ENCODE assay signal across 20 mouse cellular contexts in the genomic region with DNA sequence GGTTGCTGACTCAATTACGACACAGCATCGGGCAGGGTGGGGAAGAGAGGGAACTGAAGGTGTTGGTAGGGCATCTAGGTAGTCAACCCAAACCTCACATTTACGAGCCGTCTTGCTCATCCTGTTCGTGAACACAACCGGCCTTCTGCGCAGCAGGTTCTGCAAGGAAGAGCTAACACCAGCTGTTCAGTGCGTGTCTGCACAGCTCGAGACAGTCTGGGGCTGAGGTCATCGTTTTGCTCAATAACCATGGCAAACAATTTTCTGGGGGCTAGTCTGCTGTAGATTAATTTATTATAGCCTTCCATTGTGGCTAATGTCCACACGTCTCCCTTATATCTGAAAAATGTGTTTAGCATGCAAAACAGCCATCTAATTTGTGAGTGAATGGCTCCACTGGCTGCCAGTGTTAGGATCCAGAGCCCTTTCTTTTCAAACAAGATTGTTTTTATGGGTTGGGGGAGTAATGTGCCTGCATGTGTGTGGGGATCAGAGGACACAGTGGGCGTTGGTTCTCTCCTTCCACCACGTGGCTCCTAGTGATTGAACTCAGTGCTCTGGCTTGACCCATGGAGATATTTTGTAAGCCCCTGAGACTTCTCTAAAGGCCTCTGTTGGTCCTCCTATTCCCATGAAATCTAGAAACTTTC. TPM values are rescaled to one million over a fixed set of nuclear protein-coding genes. Genes with fewer than 3 reads are reported as not detected.
DNase-seq lines count a peak whose midpoint lies in the region; ATAC-seq lines count a peak whose summit lies in the region.
"Had no signal": no experiment of that assay in that cellular context is flagged by ENCODE, and none has a peak within 500 bp of the region (broad histone marks: within the 10 kb centered on the region; RNA-seq: fewer than 3 reads in every experiment).

No protein-coding gene starts in this region.

- DNase-seq in forebrain, embryonic 10.5 days (ENCODE audit: extremely low spot score, low spot score): no peak
- peak; percentile 39 for DNase-seq in hindbrain, embryonic 11.5 days (ENCODE audit: low spot score)
- DNase-seq in heart, embryonic 10.5 days (ENCODE audit: low spot score): no peak
- DNase-seq: adrenal gland, postnatal 10 days; cerebellum, adult 2 months; gastrocnemius, postnatal 36 days; layer of hippocampus, postnatal 36 days; lung, adult 2 months; lung, postnatal 4 days; spleen, adult 18-20 months had no signal

- H3K27me3 ChIP-seq in forebrain, embryonic 12.5 days: no peaks in the 10 kb centered on the region
- H3K27me3 ChIP-seq in forebrain, embryonic 10.5 days (ENCODE audit: poor library complexity, severe bottlenecking): no peaks in the 10 kb centered on the region
- H3K27me3 ChIP-seq in hindbrain, embryonic 11.5 days (ENCODE audit: control insufficient read depth, insufficient read depth, low read length): no peaks in the 10 kb centered on the region; the same call in 1 of the 2 replicates
- H3K27me3 ChIP-seq in midbrain, embryonic 12.5 days: no peaks in the 10 kb centered on the region
- H3K27me3 ChIP-seq in neural tube, embryonic 12.5 days (replicated peaks): no peaks in the 10 kb centered on the region; the same call in 1 of the 2 replicates
- H3K27me3 ChIP-seq in heart, embryonic 10.5 days (ENCODE audit: insufficient read depth, poor library complexity, severe bottlenecking): no peaks in the 10 kb centered on the region
- no peaks in the 10 kb centered on the region for H3K27me3 ChIP-seq in intestine, embryonic 15.5 days (replicated peaks)
- H3K27me3 ChIP-seq: heart, embryonic 12.5 days; stomach, embryonic 15.5 days had no signal

- no peak overlapping the region for H3K4me3 ChIP-seq in forebrain, embryonic 12.5 days (replicated peaks)
- H3K4me3 ChIP-seq in forebrain, embryonic 10.5 days: no peak overlapping the region
- no peak overlapping the region for H3K4me3 ChIP-seq in hindbrain, embryonic 11.5 days (ENCODE audit: low read depth, low read length)
- no peak overlapping the region for H3K4me3 ChIP-seq in midbrain, embryonic 12.5 days
- no peak overlapping the region for H3K4me3 ChIP-seq in neural tube, embryonic 12.5 days
- no peak overlapping the region for H3K4me3 ChIP-seq in heart, embryonic 10.5 days
- H3K4me3 ChIP-seq in intestine, embryonic 15.5 days (replicated peaks): no peak overlapping the region
- H3K4me3 ChIP-seq: heart, embryonic 12.5 days; stomach, embryonic 15.5 days had no signal

- no peaks in the 10 kb centered on the region for H3K36me3 ChIP-seq in forebrain, embryonic 12.5 days (replicated peaks)
- no peaks in the 10 kb centered on the region for H3K36me3 ChIP-seq in forebrain, embryonic 10.5 days (replicated peaks)
- no peaks in the 10 kb centered on the region for H3K36me3 ChIP-seq in hindbrain, embryonic 11.5 days (ENCODE audit: control insufficient read depth, insufficient read depth, low read length)
- H3K36me3 ChIP-seq in midbrain, embryonic 12.5 days: no peaks in the 10 kb centered on the region
- H3K36me3 ChIP-seq in neural tube, embryonic 12.5 days: no peaks in the 10 kb centered on the region
- H3K36me3 ChIP-seq in heart, embryonic 10.5 days: no peaks in the 10 kb centered on the region
- no peaks in the 10 kb centered on the region for H3K36me3 ChIP-seq in intestine, embryonic 15.5 days
- H3K36me3 ChIP-seq: heart, embryonic 12.5 days; stomach, embryonic 15.5 days had no signal

- WGBS in forebrain, embryonic 12.5 days: 62% methylated on average over 13 of the region's 13 CpGs
- WGBS in forebrain, embryonic 10.5 days: 85% methylated on average over 13 of the region's 13 CpGs
- WGBS in hindbrain, embryonic 11.5 days: 50% methylated on average over 13 of the region's 13 CpGs
- WGBS in midbrain, embryonic 12.5 days: 63% methylated on average over 13 of the region's 13 CpGs
- 36% methylated on average over 13 of the region's 13 CpGs for WGBS in neural tube, embryonic 12.5 days
- WGBS in heart, embryonic 10.5 days: 85% methylated on average over 13 of the region's 13 CpGs
- 60% methylated on average over 13 of the region's 13 CpGs for WGBS in intestine, embryonic 15.5 days

- peaks cover 9% of the 10 kb centered on the region for H3K4me1 ChIP-seq in forebrain, embryonic 12.5 days
- H3K4me1 ChIP-seq in forebrain, embryonic 10.5 days: peaks cover 8% of the 10 kb centered on the region; the same call in 1 of the 2 replicates
- no peaks in the 10 kb centered on the region for H3K4me1 ChIP-seq in hindbrain, embryonic 11.5 days (replicated peaks; ENCODE audit: control insufficient read depth, insufficient read depth, low read length)
- H3K4me1 ChIP-seq in midbrain, embryonic 12.5 days: peaks cover 11% of the 10 kb centered on the region; the same call in 1 of the 2 replicates
- H3K4me1 ChIP-seq in neural tube, embryonic 12.5 days: peaks cover 10% of the 10 kb centered on the region
- no peaks in the 10 kb centered on the region for H3K4me1 ChIP-seq in heart, embryonic 10.5 days
- H3K4me1 ChIP-seq in intestine, embryonic 15.5 days (replicated peaks): no peaks in the 10 kb centered on the region
- H3K4me1 ChIP-seq: heart, embryonic 12.5 days; stomach, embryonic 15.5 days had no signal

- H3K9ac ChIP-seq in forebrain, embryonic 12.5 days: no peak overlapping the region
- H3K9ac ChIP-seq in hindbrain, embryonic 11.5 days (ENCODE audit: low read depth, low read length): no peak overlapping the region
- H3K9ac ChIP-seq in midbrain, embryonic 12.5 days (replicated peaks): no peak overlapping the region
- H3K9ac ChIP-seq in neural tube, embryonic 12.5 days: no peak overlapping the region
- H3K9ac ChIP-seq in intestine, embryonic 15.5 days: no peak overlapping the region
- H3K9ac ChIP-seq: heart, embryonic 12.5 days; stomach, embryonic 15.5 days had no signal

- H3K27ac ChIP-seq in forebrain, embryonic 12.5 days: 0 out of 2 replicates have a peak overlapping the region, but pooled peaks have one; percentile 2
- no peak overlapping the region for H3K27ac ChIP-seq in forebrain, embryonic 10.5 days
- no peak overlapping the region for H3K27ac ChIP-seq in hindbrain, embryonic 11.5 days (ENCODE audit: low read depth, low read length)
- H3K27ac ChIP-seq in midbrain, embryonic 12.5 days (replicated peaks): no peak overlapping the region
- no peak overlapping the region for H3K27ac ChIP-seq in neural tube, embryonic 12.5 days
- no peak overlapping the region for H3K27ac ChIP-seq in heart, embryonic 10.5 days
- H3K27ac ChIP-seq in intestine, embryonic 15.5 days: no peak overlapping the region
- H3K27ac ChIP-seq: stomach, embryonic 15.5 days had no signal

- no peaks in the 10 kb centered on the region for H3K9me3 ChIP-seq in forebrain, embryonic 12.5 days
- H3K9me3 ChIP-seq in forebrain, embryonic 10.5 days: no peaks in the 10 kb centered on the region
- H3K9me3 ChIP-seq in hindbrain, embryonic 11.5 days (ENCODE audit: control insufficient read depth, low read length): no peaks in the 10 kb centered on the region
- no peaks in the 10 kb centered on the region for H3K9me3 ChIP-seq in midbrain, embryonic 12.5 days
- no peaks in the 10 kb centered on the region for H3K9me3 ChIP-seq in neural tube, embryonic 12.5 days
- H3K9me3 ChIP-seq in heart, embryonic 10.5 days: no peaks in the 10 kb centered on the region
- no peaks in the 10 kb centered on the region for H3K9me3 ChIP-seq in intestine, embryonic 15.5 days
- H3K9me3 ChIP-seq: heart, embryonic 12.5 days; stomach, embryonic 15.5 days had no signal

- ATAC-seq in forebrain, embryonic 12.5 days (ENCODE audit: low FRiP score): peak; percentile 65
- peak; percentile 93 for ATAC-seq in hindbrain, embryonic 11.5 days (ENCODE audit: low FRiP score)
- peak; percentile 92 for ATAC-seq in midbrain, embryonic 12.5 days (ENCODE audit: low FRiP score, low read depth)
- peak; percentile 92 for ATAC-seq in neural tube, embryonic 12.5 days (ENCODE audit: low FRiP score, low read depth)
- no peak for ATAC-seq in intestine, embryonic 15.5 days
- no peak for ATAC-seq in megakaryocyte, adult 5-6 weeks (ENCODE audit: poor library complexity, severe bottlenecking)
- ATAC-seq: intestine, embryonic 16.5 days had no signal

- no peak overlapping the region for H3K4me2 ChIP-seq in forebrain, embryonic 12.5 days
- no peak overlapping the region for H3K4me2 ChIP-seq in hindbrain, embryonic 11.5 days (replicated peaks; ENCODE audit: low read depth, low read length)
- H3K4me2 ChIP-seq in midbrain, embryonic 12.5 days (replicated peaks): 0 out of 2 replicates have a peak overlapping the region, but pooled peaks have one; percentile 5
- H3K4me2 ChIP-seq in neural tube, embryonic 12.5 days (replicated peaks): no peak overlapping the region; the same call in 1 of the 2 replicates
- no peak overlapping the region for H3K4me2 ChIP-seq in intestine, embryonic 15.5 days (replicated peaks)
- H3K4me2 ChIP-seq: heart, embryonic 12.5 days; liver, embryonic 11.5 days; stomach, embryonic 15.5 days had no signal

RNA-seq across cellular contexts. Expression of a gene that starts 41.5 kb away (rescaled TPM):
- polyA plus RNA-seq in forebrain, embryonic 12.5 days (2016; fragmentation: Nextera tagmentation; extraction: Ambion mirVana): 0.83 and 1.1 TPM in 2 replicates
- 0.34 and 0.73 TPM in 2 replicates for polyA plus RNA-seq in forebrain, embryonic 10.5 days (2016; fragmentation: Nextera tagmentation; extraction: Ambion mirVana)
- polyA plus RNA-seq in hindbrain, embryonic 11.5 days (2014; fragmentation: Nextera tagmentation; extraction: Ambion mirVana): 0.35 and 0.36 TPM in 2 replicates
- 0.22 and 0.29 TPM in 2 replicates for polyA plus RNA-seq in midbrain, embryonic 12.5 days (2016; fragmentation: Nextera tagmentation; extraction: Ambion mirVana)
- polyA plus RNA-seq in neural tube, embryonic 12.5 days (2016; fragmentation: Nextera tagmentation; extraction: Ambion mirVana): 0.10 and 0.15 TPM in 2 replicates
- 24.1 and 40.0 TPM in 2 replicates for polyA plus RNA-seq in heart, embryonic 10.5 days (2016; fragmentation: Nextera tagmentation; extraction: Ambion mirVana)
- 0.10 and 0.15 TPM in 2 replicates for polyA plus RNA-seq in intestine, embryonic 15.5 days (2015; fragmentation: Nextera tagmentation; extraction: Ambion mirVana)
- not detected in 2 replicates for total RNA-seq in megakaryocyte, adult 5-6 weeks (2015)
- total RNA-seq in megakaryocyte, adult 5-6 weeks (2017): 0.07 TPM in 1 of 2 replicates, not detected in the other
- total RNA-seq: gastrocnemius, postnatal 36 days had no signal
- polyA plus RNA-seq: thymus, postnatal 0 days had no signal

Comparison
In these comparisons a context has a peak if more than half of its experiments do, and no peak if none do; other contexts are left out.
1. ATAC-seq: peak in forebrain, embryonic 12.5 days (single experiment), hindbrain, embryonic 11.5 days (single experiment), midbrain, embryonic 12.5 days (single experiment) and neural tube, embryonic 12.5 days (single experiment); none in intestine, embryonic 15.5 days (single experiment) and megakaryocyte, adult 5-6 weeks (single experiment).
2. RNA of a gene that starts 41.5 kb away (polyA plus RNA-seq): 24.1 to 40.0 TPM in heart, embryonic 10.5 days; 0.83 to 1.1 TPM in forebrain, embryonic 12.5 days, 0.34 to 0.73 TPM in forebrain, embryonic 10.5 days, 0.35 to 0.36 TPM in hindbrain, embryonic 11.5 days, 0.22 to 0.29 TPM in midbrain, embryonic 12.5 days, 0.10 to 0.15 TPM in neural tube, embryonic 12.5 days and 0.10 to 0.15 TPM in intestine, embryonic 15.5 days; every median in the first group is over 10 times any median in the second.